Mouse (Mus musculus): ENCODE measurements around the gene Umad1. TPM values are rescaled to one million over a fixed set of nuclear protein-coding genes. Genes with fewer than 3 reads are reported as not detected.

Gene Umad1
- polyA plus RNA-seq, 1 experiment from 2014 or later, result 28.3 TPM

- WGBS, result 88% methylated on average over 17 of the region's 17 CpGs
- Histone ChIP-seq H3K27ac (ENCODE audit: low read length) (no peak overlapping the region), H3K4me3 (ENCODE audit: low read depth, low read length) (no peak overlapping the region), H3K9me3 (ENCODE audit: control insufficient read depth, low read depth, low read length) (no peaks in the 10 kb centered on the region), H3K4me2 (replicated peaks; ENCODE audit: low read depth, low read length) (no peak overlapping the region), H3K4me1 (ENCODE audit: control insufficient read depth, insufficient read depth, low read length) (peaks cover 6% of the 10 kb centered on the region; the same call in 1 of the 2 replicates), H3K36me3 (ENCODE audit: control insufficient read depth, insufficient read depth, low read length) (no peaks in the 10 kb centered on the region), H3K9ac (replicated peaks; ENCODE audit: low read depth, low read length) (no peak overlapping the region), H3K27me3 (ENCODE audit: control insufficient read depth, insufficient read depth, low read length) (no peaks in the 10 kb centered on the region)
- no peak for ATAC-seq (ENCODE audit: insufficient number of reproducible peaks, insufficient read depth, low FRiP score, low read depth)
Measured at GRCm38 (mm10) chr6:8486391-8487043, 227.4 kb downstream of the Umad1 start.

DNA sequence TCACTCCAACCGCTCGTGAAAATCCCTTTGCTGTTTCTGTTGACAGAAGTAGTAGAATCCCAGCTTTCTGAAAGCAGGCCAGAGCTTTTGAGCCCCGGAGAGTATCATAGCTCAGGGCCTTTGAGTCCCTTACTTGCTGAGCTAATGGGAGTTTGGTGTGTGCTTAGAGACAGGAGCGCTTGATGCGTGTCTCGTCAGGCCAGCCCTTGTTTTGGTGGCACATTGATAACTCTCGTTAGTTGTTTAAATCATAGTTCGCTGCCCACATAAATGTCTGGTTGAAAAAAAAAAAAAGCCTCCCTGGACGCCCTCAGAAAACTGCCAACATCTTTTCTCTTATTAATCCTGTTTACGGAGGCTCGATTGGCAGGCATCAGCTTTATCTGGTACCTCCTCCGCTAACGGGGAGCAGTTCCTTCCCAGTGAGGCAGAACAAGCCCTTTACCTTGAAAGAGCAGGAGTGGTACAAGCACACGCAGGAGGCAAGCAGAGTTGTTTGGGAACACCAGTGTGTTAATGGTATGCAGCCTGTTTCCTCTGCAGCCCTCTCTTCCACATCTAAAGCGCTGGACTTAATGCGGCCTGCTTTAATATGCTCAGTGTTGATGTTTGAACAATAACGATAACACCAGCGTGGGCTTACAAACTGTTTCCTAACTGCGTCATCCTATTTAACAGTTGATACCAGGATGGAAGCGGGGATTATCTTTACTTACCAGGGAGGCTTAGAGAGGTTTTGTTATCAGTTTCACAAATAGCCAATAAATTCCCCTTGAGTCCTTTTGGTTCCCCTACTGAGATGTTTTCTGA is 228.2 kb downstream of the Umad1 start:
- Histone ChIP-seq H3K36me3 (ENCODE audit: control insufficient read depth, insufficient read depth, low read length) (no peaks in the 10 kb centered on the region), H3K4me1 (ENCODE audit: control insufficient read depth, insufficient read depth, low read length) (peaks cover 6% of the 10 kb centered on the region; the same call in 1 of the 2 replicates), H3K4me2 (replicated peaks; ENCODE audit: low read depth, low read length) (no peak overlapping the region), H3K27me3 (ENCODE audit: control insufficient read depth, insufficient read depth, low read length) (no peaks in the 10 kb centered on the region), H3K27ac (ENCODE audit: low read length) (no peak overlapping the region), H3K4me3 (ENCODE audit: low read depth, low read length) (no peak overlapping the region), H3K9me3 (ENCODE audit: control insufficient read depth, low read depth, low read length) (no peaks in the 10 kb centered on the region), H3K9ac (replicated peaks; ENCODE audit: low read depth, low read length) (no peak overlapping the region)
- WGBS, result 61% methylated on average over 20 of the region's 20 CpGs
- ATAC-seq (ENCODE audit: insufficient number of reproducible peaks, insufficient read depth, low FRiP score, low read depth), result no peak

DNA sequence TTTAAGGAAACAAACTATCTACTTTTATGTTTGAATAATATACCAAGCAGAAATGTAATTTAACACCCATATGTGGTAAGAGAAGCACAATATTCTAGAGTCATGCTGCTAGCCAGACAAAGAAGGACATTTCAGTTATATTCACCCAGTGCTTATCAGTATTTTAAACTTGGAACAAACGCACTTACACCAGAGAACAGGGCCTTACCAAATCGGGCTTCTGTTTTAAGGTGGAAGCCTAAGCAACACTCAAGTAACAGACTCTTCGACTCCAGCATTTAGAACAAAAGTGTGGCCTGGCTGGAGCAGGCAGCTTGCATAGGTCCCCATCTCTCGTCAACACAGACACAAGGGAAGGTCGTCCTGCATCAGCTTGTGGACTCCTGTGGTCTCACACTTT is 229.2 kb downstream of the Umad1 start:
- Histone ChIP-seq H3K4me3 (ENCODE audit: low read depth, low read length) (no peak overlapping the region), H3K36me3 (ENCODE audit: control insufficient read depth, insufficient read depth, low read length) (no peaks in the 10 kb centered on the region), H3K9ac (replicated peaks; ENCODE audit: low read depth, low read length) (no peak overlapping the region), H3K4me1 (ENCODE audit: control insufficient read depth, insufficient read depth, low read length) (peaks cover 6% of the 10 kb centered on the region; the same call in 1 of the 2 replicates), H3K27ac (ENCODE audit: low read length) (no peak overlapping the region), H3K27me3 (ENCODE audit: control insufficient read depth, insufficient read depth, low read length) (no peaks in the 10 kb centered on the region), H3K9me3 (ENCODE audit: control insufficient read depth, low read depth, low read length) (no peaks in the 10 kb centered on the region), H3K4me2 (replicated peaks; ENCODE audit: low read depth, low read length) (no peak overlapping the region)
- WGBS, result 53% methylated on average over 5 of the region's 5 CpGs
- ATAC-seq (ENCODE audit: insufficient number of reproducible peaks, insufficient read depth, low FRiP score, low read depth), result no peak

DNA sequence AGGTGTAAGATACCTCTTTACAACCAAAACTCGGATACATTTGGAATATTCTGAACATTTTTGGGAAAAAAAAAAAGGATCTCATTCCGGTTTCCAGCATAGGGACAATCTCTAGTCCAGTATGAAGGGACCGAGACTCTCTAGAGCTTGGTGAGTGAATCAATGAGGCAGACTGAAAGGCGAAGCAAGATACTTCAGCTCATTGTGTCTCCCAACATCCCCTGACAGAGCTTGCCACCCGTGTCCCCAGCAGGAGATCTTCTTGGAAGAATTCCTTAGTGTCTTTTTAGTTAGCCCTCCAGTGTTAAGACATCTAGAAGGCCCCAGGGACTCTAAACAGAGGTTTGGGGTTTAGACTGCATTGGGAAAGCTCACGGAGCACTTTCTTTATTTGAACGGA is 230.2 kb downstream of the Umad1 start:
- WGBS, result 84% methylated on average over 7 of the region's 7 CpGs
- H3K27me3 ChIP-seq (ENCODE audit: control insufficient read depth, insufficient read depth, low read length), result no peaks in the 10 kb centered on the region
- H3K27ac ChIP-seq (ENCODE audit: low read length), result no peak overlapping the region
- H3K36me3 ChIP-seq (ENCODE audit: control insufficient read depth, insufficient read depth, low read length), result no peaks in the 10 kb centered on the region
- H3K4me1 ChIP-seq (ENCODE audit: control insufficient read depth, insufficient read depth, low read length), result peaks cover 6% of the 10 kb centered on the region; the same call in 1 of the 2 replicates
- no peak for ATAC-seq (ENCODE audit: insufficient number of reproducible peaks, insufficient read depth, low FRiP score, low read depth)
- H3K4me2 ChIP-seq (replicated peaks; ENCODE audit: low read depth, low read length), result no peak overlapping the region
- no peak overlapping the region for H3K4me3 ChIP-seq (ENCODE audit: low read depth, low read length)
- H3K9me3 ChIP-seq (ENCODE audit: control insufficient read depth, low read depth, low read length), result no peaks in the 10 kb centered on the region
- H3K9ac ChIP-seq (replicated peaks; ENCODE audit: low read depth, low read length), result no peak overlapping the region

DNA sequence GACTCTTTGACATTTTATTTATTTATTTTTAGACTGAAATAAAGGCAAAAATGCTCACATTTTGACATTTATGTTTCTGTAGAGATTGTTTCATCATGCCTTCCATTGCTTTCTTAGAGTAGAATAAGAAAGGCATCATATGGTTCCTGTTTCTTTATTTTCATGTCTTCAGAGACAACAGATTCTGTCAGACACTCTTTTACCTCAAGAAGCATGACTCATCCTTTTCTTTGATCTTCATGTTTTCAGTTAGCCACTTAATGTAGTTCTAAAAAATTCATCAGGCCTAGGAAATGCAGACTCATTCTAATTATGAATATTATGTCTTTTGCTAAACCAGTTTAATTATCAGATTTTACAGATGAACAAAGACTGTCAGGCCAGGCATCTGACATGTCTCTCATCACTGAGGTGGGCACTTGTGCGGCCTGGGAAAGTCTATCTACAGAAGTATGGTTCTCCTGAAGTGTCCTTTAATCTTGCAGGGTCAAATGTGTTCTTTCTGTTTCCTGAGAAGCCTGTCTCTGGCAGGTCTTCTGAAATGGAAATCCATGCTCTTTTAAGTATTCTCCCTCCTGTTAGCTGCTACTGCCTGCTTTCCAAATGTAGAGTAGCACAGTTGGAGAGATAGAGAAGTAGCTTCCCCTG is 231.0 kb downstream of the Umad1 start:
- Histone ChIP-seq H3K36me3 (ENCODE audit: control insufficient read depth, insufficient read depth, low read length) (no peaks in the 10 kb centered on the region), H3K4me3 (ENCODE audit: low read depth, low read length) (no peak overlapping the region), H3K4me1 (ENCODE audit: control insufficient read depth, insufficient read depth, low read length) (peaks cover 5% of the 10 kb centered on the region; the same call in 1 of the 2 replicates), H3K4me2 (replicated peaks; ENCODE audit: low read depth, low read length) (no peak overlapping the region), H3K9ac (replicated peaks; ENCODE audit: low read depth, low read length) (no peak overlapping the region), H3K27ac (ENCODE audit: low read length) (no peak overlapping the region), H3K9me3 (ENCODE audit: control insufficient read depth, low read depth, low read length) (no peaks in the 10 kb centered on the region), H3K27me3 (ENCODE audit: control insufficient read depth, insufficient read depth, low read length) (no peaks in the 10 kb centered on the region)
- 84% methylated on average over 1 of the region's 1 CpGs for WGBS
- ATAC-seq (ENCODE audit: insufficient number of reproducible peaks, insufficient read depth, low FRiP score, low read depth), result no peak

- Histone ChIP-seq H3K36me3 (ENCODE audit: control insufficient read depth, insufficient read depth, low read length) (no peaks in the 10 kb centered on the region), H3K9ac (replicated peaks; ENCODE audit: low read depth, low read length) (no peak overlapping the region), H3K4me2 (replicated peaks; ENCODE audit: low read depth, low read length) (no peak overlapping the region), H3K9me3 (ENCODE audit: control insufficient read depth, low read depth, low read length) (no peaks in the 10 kb centered on the region), H3K4me3 (ENCODE audit: low read depth, low read length) (no peak overlapping the region), H3K27me3 (ENCODE audit: control insufficient read depth, insufficient read depth, low read length) (no peaks in the 10 kb centered on the region), H3K4me1 (ENCODE audit: control insufficient read depth, insufficient read depth, low read length) (no peaks in the 10 kb centered on the region; the same call in 1 of the 2 replicates), H3K27ac (ENCODE audit: low read length) (no peak overlapping the region)
- WGBS, result 90% methylated on average over 3 of the region's 3 CpGs
- no peak for ATAC-seq (ENCODE audit: insufficient number of reproducible peaks, insufficient read depth, low FRiP score, low read depth)
Measured at GRCm38 (mm10) chr6:8492248-8492647, 233.2 kb downstream of the Umad1 start.

GRCm38 (mm10) chr6:8495109-8495826 is 236.2 kb downstream of the Umad1 start:
- no peaks in the 10 kb centered on the region for H3K4me1 ChIP-seq (ENCODE audit: control insufficient read depth, insufficient read depth, low read length)
- no peak for ATAC-seq (ENCODE audit: insufficient number of reproducible peaks, insufficient read depth, low FRiP score, low read depth)
- no peaks in the 10 kb centered on the region for H3K9me3 ChIP-seq (ENCODE audit: control insufficient read depth, low read depth, low read length)
- no peak overlapping the region for H3K4me2 ChIP-seq (replicated peaks; ENCODE audit: low read depth, low read length)
- 72% methylated on average over 5 of the region's 5 CpGs for WGBS
- H3K9ac ChIP-seq (replicated peaks; ENCODE audit: low read depth, low read length), result no peak overlapping the region
- no peaks in the 10 kb centered on the region for H3K36me3 ChIP-seq (ENCODE audit: control insufficient read depth, insufficient read depth, low read length)
- H3K27me3 ChIP-seq (ENCODE audit: control insufficient read depth, insufficient read depth, low read length), result no peaks in the 10 kb centered on the region
- no peak overlapping the region for H3K27ac ChIP-seq (ENCODE audit: low read length)
- no peak overlapping the region for H3K4me3 ChIP-seq (ENCODE audit: low read depth, low read length)

DNA sequence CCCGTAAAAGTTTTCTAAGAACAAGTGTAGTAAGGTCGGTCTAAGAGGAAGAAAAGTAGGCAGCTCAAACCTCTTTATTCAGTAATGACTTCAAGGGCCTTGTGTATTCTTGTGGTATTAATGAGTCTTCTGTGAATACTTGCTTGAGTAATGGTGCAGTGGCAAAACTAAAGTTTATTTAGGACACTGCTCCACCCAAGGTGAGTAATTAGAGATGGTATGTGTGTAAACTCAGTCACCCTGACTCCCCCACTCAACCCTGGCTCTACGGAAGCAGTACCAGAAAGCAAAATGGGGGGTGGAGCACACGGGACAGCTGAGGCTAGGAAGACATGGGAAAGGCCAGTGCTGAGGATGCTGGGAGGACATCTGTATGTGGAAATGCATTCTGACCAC is 236.7 kb downstream of the Umad1 start:
- WGBS, result 62% methylated on average over 4 of the region's 4 CpGs

More for the DNA sequence above, 236.7 kb downstream of the Umad1 start:
- Histone ChIP-seq H3K4me2 (replicated peaks; ENCODE audit: low read depth, low read length) (no peak overlapping the region), H3K4me3 (ENCODE audit: low read depth, low read length) (no peak overlapping the region), H3K27ac (ENCODE audit: low read length) (no peak overlapping the region), H3K4me1 (ENCODE audit: control insufficient read depth, insufficient read depth, low read length) (no peaks in the 10 kb centered on the region), H3K36me3 (ENCODE audit: control insufficient read depth, insufficient read depth, low read length) (no peaks in the 10 kb centered on the region), H3K27me3 (ENCODE audit: control insufficient read depth, insufficient read depth, low read length) (no peaks in the 10 kb centered on the region), H3K9ac (replicated peaks; ENCODE audit: low read depth, low read length) (no peak overlapping the region), H3K9me3 (ENCODE audit: control insufficient read depth, low read depth, low read length) (no peaks in the 10 kb centered on the region)
- ATAC-seq (ENCODE audit: insufficient number of reproducible peaks, insufficient read depth, low FRiP score, low read depth), result peak; percentile 65; the same call in 1 of the 2 replicates

Data from stomach, embryonic 14.5 days (tissue).